Mouse (Mus musculus) lung, postnatal 10 days (tissue): ENCODE results near the gene Armc9.

Experiments used
- DNase-seq: peaks from one replicate; pipeline ENCODE4 v3.0.0; 2021

Armc9 gene

DNA sequence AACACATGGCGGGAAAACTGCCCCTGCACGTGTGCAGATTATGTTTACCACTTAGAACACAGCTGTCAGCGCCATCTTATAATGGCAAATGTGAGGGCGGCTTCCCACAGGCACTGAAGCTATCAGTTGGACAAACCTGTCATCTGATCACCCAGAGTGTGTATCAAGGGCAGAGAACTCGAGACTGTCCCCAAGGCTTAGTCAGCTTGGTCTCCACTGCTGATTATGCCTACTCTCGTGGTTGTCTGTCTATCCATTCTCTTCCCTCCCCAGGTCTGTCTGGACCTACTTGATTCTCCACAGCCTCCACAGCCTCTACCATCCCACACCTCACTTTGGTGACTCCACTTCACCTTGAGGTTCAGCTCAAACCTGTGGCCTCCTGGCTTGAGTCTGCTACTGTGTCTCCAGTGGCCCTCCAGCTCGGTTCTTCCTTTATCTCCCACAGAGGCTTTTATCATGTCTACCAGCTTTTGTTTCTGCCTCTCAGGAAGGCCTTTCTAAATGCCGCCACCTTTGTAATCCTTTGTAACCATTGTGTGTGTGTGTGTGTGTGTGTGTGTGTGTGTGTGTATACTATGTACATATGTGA lies 166.3 kb downstream of the Armc9 start:
- DNase-seq, result no peak
